Mouse (Mus musculus) E14TG2a.4 (cell line): Measurements from ENCODE around the gene Plekhm2.

Experiments
- CTCF ChIP-seq: conservative IDR thresholded peaks from 2 replicates; pipeline ENCODE4 v1.5.1; 2014; ENCODE audit warnings: low read length
- NANOG ChIP-seq: IDR thresholded peaks from 2 replicates; pipeline ENCODE4 v1.6.1; 2014; ENCODE audit warnings: borderline replicate concordance, low read length, mixed read lengths
- POU5F1 ChIP-seq: IDR thresholded peaks from 2 replicates; pipeline ENCODE4 v1.6.1; 2014; ENCODE audit warnings: low read length, borderline replicate concordance

- TF ChIP-seq POU5F1 (no peak), CTCF (no peak), NANOG (no peak)
These were observed 16.4 kb downstream of the Plekhm2 start for GRCm38 (mm10) chr4:141648262-141648661.
